Comparison of ENCODE assay signal across 8 mouse cellular contexts in the genomic region with DNA sequence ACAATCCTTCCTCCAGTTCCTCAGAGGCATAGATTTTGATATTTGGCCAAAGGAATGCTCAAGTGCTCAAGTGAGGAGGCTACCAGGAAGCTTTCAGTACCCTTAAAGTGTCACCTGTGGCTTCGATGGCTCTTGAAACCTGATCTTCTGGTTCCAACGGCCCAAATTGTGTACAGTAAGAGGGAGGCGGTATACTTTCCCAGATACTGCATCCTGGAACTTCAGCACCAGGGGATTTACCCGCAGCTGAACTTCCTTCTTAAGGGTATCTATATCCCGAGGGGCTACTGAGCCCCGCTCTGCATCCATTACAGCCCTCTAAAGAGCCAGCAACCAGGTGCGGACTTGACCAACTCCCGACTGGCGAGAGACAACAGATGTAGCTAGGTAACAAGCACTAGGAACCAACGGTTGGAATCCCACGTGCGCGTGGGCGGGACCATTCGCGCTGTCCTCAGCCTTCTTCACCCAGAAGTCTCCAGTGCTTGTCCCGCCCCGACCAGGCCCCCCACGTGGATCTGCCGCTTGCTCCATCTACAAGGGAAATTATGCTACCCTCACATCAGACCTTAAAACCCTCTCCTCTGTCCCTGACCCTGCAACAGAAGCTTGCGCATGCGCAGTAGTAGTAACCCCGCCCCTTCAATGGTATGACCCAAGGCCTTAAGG. TPM values are rescaled to one million over a fixed set of nuclear protein-coding genes. Genes with fewer than 3 reads are reported as not detected.
DNase-seq lines count a peak whose midpoint lies in the region; ATAC-seq and TF ChIP-seq lines count a peak whose summit lies in the region.

Gm7173 (minus strand) TSS at position 309 of the 669 bp plus-strand sequence.

- no peaks in the 10 kb centered on the region for H3K4me1 ChIP-seq in kidney, adult 2 months (ENCODE audit: control insufficient read depth, insufficient read depth, low read length)

- no peak for TF ChIP-seq CTCF in kidney, adult 2 months (conservative IDR thresholded peaks at IDR 0.05; ENCODE audit: insufficient read depth, insufficient read length, low read depth, low read length)

- intact Hi-C loops in left cerebral cortex, postnatal 25 days (cut with DNase I), result no loop called here

- H3K4me3 ChIP-seq in kidney, adult 2 months (ENCODE audit: insufficient read depth, low read depth, low read length), result peak within 1 kb of the TSS; percentile 38

- no peaks in the 10 kb centered on the region for H3K36me3 ChIP-seq in kidney, adult 2 months (ENCODE audit: control insufficient read depth, insufficient read depth, low read length)

- ATAC-seq in common myeloid progenitor, adult 5-6 weeks (replicated peaks; ENCODE audit: low read depth, poor library complexity, severe bottlenecking), result peak; percentile 95
- peak; percentile 84 for ATAC-seq in megakaryocyte-erythroid progenitor cell, adult 5-6 weeks (replicated peaks; ENCODE audit: low FRiP score, low TSS enrichment, poor library complexity, severe bottlenecking)

- no peak within 1 kb of the TSS for H3K27ac ChIP-seq in kidney, adult 2 months (ENCODE audit: insufficient read depth, low read depth, low read length)

- TF ChIP-seq POLR2A in kidney, adult 2 months (IDR thresholded peaks at IDR 0.05; ENCODE audit: low read depth, low read length), result no peak

- DNase-seq in adrenal gland, adult 8-10 months, result peak; percentile 44
- peak; percentile 0 to 12 for DNase-seq in heart, adult 18-20 months
- peak; percentile 29 for DNase-seq in kidney, adult 2 months
- peak; percentile 33 to 38 for DNase-seq in left cerebral cortex, postnatal 25 days (ENCODE audit: low spot score in 2 of 2)
- peak; percentile 40 for DNase-seq in right cerebral cortex, postnatal 4 days
- DNase-seq in T-cell, adult 2 months (ENCODE audit: low spot score), result no peak

- WGBS in kidney, adult 2 months, result 12% methylated on average over 23 of the region's 23 CpGs

- no peaks in the 10 kb centered on the region for H3K27me3 ChIP-seq in kidney, adult 2 months (replicated peaks; ENCODE audit: control insufficient read depth, insufficient read depth, low read length)

RNA-seq across cellular contexts. Expression of gene Gm7173, which starts in this region (rescaled TPM):
- 1 to 10 TPM in 1 of 4 experiments, under 1 TPM in 3; 0.35 to 1.0 (median 0.88) TPM for total RNA-seq in adrenal gland, adult 8-10 months (2022)
- total RNA-seq in common myeloid progenitor, adult 5-6 weeks (2017), result 0.29 and 2.6 TPM in 2 replicates
- total RNA-seq in heart, adult 18-20 months (2021), result under 1 TPM; 0.03 to 0.12 TPM
- polyA plus RNA-seq in kidney, adult 2 months (2012; rRNA removed), result 0.02 TPM in 1 of 2 replicates, not detected in the other
- total RNA-seq in left cerebral cortex, postnatal 25 days (2021), result 1 to 10 TPM in 1 of 2 experiments, under 1 TPM in 1; 0.80 to 1.5 TPM
- total RNA-seq in megakaryocyte-erythroid progenitor cell, adult 5-6 weeks (2014; fragmentation: Nextera tagmentation), result 1.2 and 6.2 TPM in 2 replicates
- total RNA-seq in megakaryocyte-erythroid progenitor cell, adult 5-6 weeks (2017), result 0.23 and 3.2 TPM in 2 replicates

Comparison
In these comparisons a context has a peak if more than half of its experiments do, and no peak if none do; other contexts are left out.
1. Peak in DNase-seq in heart, adult 18-20 months; RNA of the gene not detected or under 1 TPM.
2. Peak in DNase-seq and H3K4me3 ChIP-seq in kidney, adult 2 months; RNA of the gene not detected or under 1 TPM.